ENCODE assay signal across 8 mouse cellular contexts in genomic region chr7:71704661-71705240, GRCm38 (mm10).
DNase-seq lines count a peak whose midpoint lies in the region; ATAC-seq lines count a peak whose summit lies in the region.

No protein-coding gene starts in this region.

- DNase-seq in hindbrain, embryonic 10.5 days (ENCODE audit: low spot score), result no peak
- no peak for DNase-seq in liver, embryonic 11.5 days (ENCODE audit: low spot score)
- no peak for DNase-seq in right cerebral cortex, postnatal 4 days
- no peak for DNase-seq in ovary, adult 18-20 months (ENCODE audit: low spot score)
- no peak for DNase-seq in B cell, adult 2 months

- peaks cover 36% of the 10 kb centered on the region for H3K27me3 ChIP-seq in megakaryocyte, embryonic 14.5 days (replicated peaks)
- H3K27me3 ChIP-seq in hindbrain, embryonic 10.5 days (ENCODE audit: insufficient read depth, poor library complexity, severe bottlenecking), result peaks cover 22% of the 10 kb centered on the region
- peaks cover 9% of the 10 kb centered on the region for H3K27me3 ChIP-seq in liver, embryonic 11.5 days (replicated peaks; ENCODE audit: control insufficient read depth, insufficient read depth, low read length)

- peaks cover 19% of the 10 kb centered on the region for H3K4me1 ChIP-seq in megakaryocyte, embryonic 14.5 days
- peaks cover 12% of the 10 kb centered on the region for H3K4me1 ChIP-seq in hindbrain, embryonic 10.5 days (replicated peaks)
- H3K4me1 ChIP-seq in liver, embryonic 11.5 days (replicated peaks; ENCODE audit: control insufficient read depth, insufficient read depth, low read length), result peaks cover 6% of the 10 kb centered on the region; the same call in 1 of the 2 replicates

- H3K9me3 ChIP-seq in megakaryocyte, embryonic 14.5 days, result no peaks in the 10 kb centered on the region
- H3K9me3 ChIP-seq in hindbrain, embryonic 10.5 days, result no peaks in the 10 kb centered on the region
- no peaks in the 10 kb centered on the region for H3K9me3 ChIP-seq in liver, embryonic 11.5 days (ENCODE audit: control insufficient read depth, low read length)

- no peaks in the 10 kb centered on the region for H3K36me3 ChIP-seq in megakaryocyte, embryonic 14.5 days (replicated peaks; ENCODE audit: low read length)
- H3K36me3 ChIP-seq in hindbrain, embryonic 10.5 days, result no peaks in the 10 kb centered on the region
- H3K36me3 ChIP-seq in liver, embryonic 11.5 days (ENCODE audit: control insufficient read depth, insufficient read depth, low read length), result no peaks in the 10 kb centered on the region

- H3K4me2 ChIP-seq in liver, embryonic 11.5 days, result peak overlapping the region; percentile 80

- peak overlapping the region; percentile 94 for H3K27ac ChIP-seq in hindbrain, embryonic 10.5 days
- H3K27ac ChIP-seq in liver, embryonic 11.5 days (ENCODE audit: low read depth, low read length), result no peak overlapping the region

- no peak overlapping the region for H3K9ac ChIP-seq in liver, embryonic 11.5 days (ENCODE audit: low read depth, low read length)

- H3K4me3 ChIP-seq in megakaryocyte, embryonic 14.5 days (replicated peaks), result peak overlapping the region; percentile 88
- peak overlapping the region; percentile 65 for H3K4me3 ChIP-seq in hindbrain, embryonic 10.5 days
- H3K4me3 ChIP-seq in liver, embryonic 11.5 days (ENCODE audit: low read depth, low read length), result no peak overlapping the region

- WGBS in hindbrain, embryonic 10.5 days, result 61% methylated on average over 4 of the region's 4 CpGs
- 41% methylated on average over 4 of the region's 4 CpGs for WGBS in liver, embryonic 11.5 days

- no peak for ATAC-seq in megakaryocyte, adult 5-6 weeks (ENCODE audit: poor library complexity, severe bottlenecking)
- no peak for ATAC-seq in liver, embryonic 11.5 days (replicated peaks; ENCODE audit: low FRiP score)
- ATAC-seq in CD4-positive, CD25-positive, alpha-beta regulatory T cell, adult 4 months, result no peak
